Mouse (Mus musculus): ENCODE data around the gene Ppef1. TPM values are rescaled to one million over a fixed set of nuclear protein-coding genes. Genes with fewer than 3 reads are reported as not detected.

Gene Ppef1
- polyA plus RNA-seq, 1 experiment from 2014 or later = not detected

- Histone ChIP-seq H3K27ac (no peak overlapping the region), H3K36me3 (ENCODE audit: insufficient read depth, low read length) (no peaks in the 10 kb centered on the region), H3K9me3 (replicated peaks; ENCODE audit: low read length) (no peaks in the 10 kb centered on the region), H3K9ac (ENCODE audit: low read depth, low read length) (no peak overlapping the region), H3K4me3 (replicated peaks; ENCODE audit: low read depth, low read length) (no peak overlapping the region), H3K4me2 (ENCODE audit: low read length) (no peak overlapping the region), H3K27me3 (ENCODE audit: insufficient read depth, low read length) (no peaks in the 10 kb centered on the region), H3K4me1 (replicated peaks; ENCODE audit: insufficient read depth, low read length) (no peaks in the 10 kb centered on the region)
- WGBS = 81% methylated on average over 2 of the region's 2 CpGs
- ATAC-seq (replicated peaks; ENCODE audit: low FRiP score, low read depth) (no peak), DNase-seq (ENCODE audit: low spot score) (no peak)
- TF ChIP-seq CTCF (IDR thresholded peaks at IDR 0.05; ENCODE audit: low read depth) = no peak
Observed at GRCm38 (mm10) chrX:160690094-160690493, 45.5 kb downstream of the Ppef1 start.

- 92% methylated on average over 1 of the region's 1 CpGs for WGBS
- Histone ChIP-seq H3K9ac (ENCODE audit: low read depth, low read length) (no peak overlapping the region), H3K4me3 (replicated peaks; ENCODE audit: low read depth, low read length) (no peak overlapping the region), H3K36me3 (ENCODE audit: insufficient read depth, low read length) (no peaks in the 10 kb centered on the region), H3K4me1 (replicated peaks; ENCODE audit: insufficient read depth, low read length) (no peaks in the 10 kb centered on the region), H3K4me2 (ENCODE audit: low read length) (no peak overlapping the region), H3K27me3 (ENCODE audit: insufficient read depth, low read length) (no peaks in the 10 kb centered on the region), H3K27ac (no peak overlapping the region), H3K9me3 (replicated peaks; ENCODE audit: low read length) (no peaks in the 10 kb centered on the region)
- no peak for ATAC-seq (replicated peaks; ENCODE audit: low FRiP score, low read depth)
- DNase-seq (ENCODE audit: low spot score) = no peak
- no peak for TF ChIP-seq CTCF (IDR thresholded peaks at IDR 0.05; ENCODE audit: low read depth)
Observed at GRCm38 (mm10) chrX:160669992-160670391, 65.6 kb downstream of the Ppef1 start.

- no peak for TF ChIP-seq CTCF (IDR thresholded peaks at IDR 0.05; ENCODE audit: low read depth)
- H3K4me3 ChIP-seq (replicated peaks; ENCODE audit: low read depth, low read length) = no peak overlapping the region
- H3K27me3 ChIP-seq (ENCODE audit: insufficient read depth, low read length) = no peaks in the 10 kb centered on the region
- DNase-seq (ENCODE audit: low spot score) (no peak), ATAC-seq (replicated peaks; ENCODE audit: low FRiP score, low read depth) (no peak)
- H3K4me2 ChIP-seq (ENCODE audit: low read length) = no peak overlapping the region
- H3K9me3 ChIP-seq (replicated peaks; ENCODE audit: low read length) = no peaks in the 10 kb centered on the region
- H3K4me1 ChIP-seq (replicated peaks; ENCODE audit: insufficient read depth, low read length) = no peaks in the 10 kb centered on the region
- no peak overlapping the region for H3K9ac ChIP-seq (ENCODE audit: low read depth, low read length)
- no peak overlapping the region for H3K27ac ChIP-seq
- 50% methylated on average over 4 of the region's 4 CpGs for WGBS
- H3K36me3 ChIP-seq (ENCODE audit: insufficient read depth, low read length) = no peaks in the 10 kb centered on the region
Observed at GRCm38 (mm10) chrX:160610882-160611644, 124.5 kb downstream of the Ppef1 start.

- no peak for ATAC-seq (replicated peaks; ENCODE audit: low FRiP score, low read depth)
- no peak overlapping the region for H3K9ac ChIP-seq (ENCODE audit: low read depth, low read length)
- H3K4me3 ChIP-seq (replicated peaks; ENCODE audit: low read depth, low read length) = no peak overlapping the region
- no peak overlapping the region for H3K4me2 ChIP-seq (ENCODE audit: low read length)
- H3K4me1 ChIP-seq (replicated peaks; ENCODE audit: insufficient read depth, low read length) = no peaks in the 10 kb centered on the region
- no peak for DNase-seq (ENCODE audit: low spot score)
- no peaks in the 10 kb centered on the region for H3K36me3 ChIP-seq (ENCODE audit: insufficient read depth, low read length)
- TF ChIP-seq CTCF (IDR thresholded peaks at IDR 0.05; ENCODE audit: low read depth) = no peak
- H3K27me3 ChIP-seq (ENCODE audit: insufficient read depth, low read length) = no peaks in the 10 kb centered on the region
- WGBS = 70% methylated on average over 2 of the region's 2 CpGs
- no peak overlapping the region for H3K27ac ChIP-seq
- H3K9me3 ChIP-seq (replicated peaks; ENCODE audit: low read length) = no peaks in the 10 kb centered on the region
Observed at GRCm38 (mm10) chrX:160610482-160610881, 125.1 kb downstream of the Ppef1 start.

GRCm38 (mm10) chrX:160609849-160610248 is 125.7 kb downstream of the Ppef1 start:
- no peak overlapping the region for H3K9ac ChIP-seq (ENCODE audit: low read depth, low read length)
- H3K27ac ChIP-seq = no peak overlapping the region
- H3K36me3 ChIP-seq (ENCODE audit: insufficient read depth, low read length) = no peaks in the 10 kb centered on the region
- H3K4me3 ChIP-seq (replicated peaks; ENCODE audit: low read depth, low read length) = no peak overlapping the region
- WGBS = 38% methylated on average over 3 of the region's 3 CpGs
- no peaks in the 10 kb centered on the region for H3K9me3 ChIP-seq (replicated peaks; ENCODE audit: low read length)
- DNase-seq (ENCODE audit: low spot score) (peak; percentile 27), ATAC-seq (replicated peaks; ENCODE audit: low FRiP score, low read depth) (no peak)
- no peaks in the 10 kb centered on the region for H3K27me3 ChIP-seq (ENCODE audit: insufficient read depth, low read length)
- peak; percentile 65 for TF ChIP-seq CTCF (IDR thresholded peaks at IDR 0.05; ENCODE audit: low read depth)
- H3K4me1 ChIP-seq (replicated peaks; ENCODE audit: insufficient read depth, low read length) = no peaks in the 10 kb centered on the region
- no peak overlapping the region for H3K4me2 ChIP-seq (ENCODE audit: low read length)

GRCm38 (mm10) chrX:160603981-160604541 is 131.5 kb downstream of the Ppef1 start:
- DNase-seq (ENCODE audit: low spot score) (no peak), ATAC-seq (replicated peaks; ENCODE audit: low FRiP score, low read depth) (no peak)
- H3K4me1 ChIP-seq (replicated peaks; ENCODE audit: insufficient read depth, low read length) = no peaks in the 10 kb centered on the region
- H3K4me2 ChIP-seq (ENCODE audit: low read length) = no peak overlapping the region
- H3K36me3 ChIP-seq (ENCODE audit: insufficient read depth, low read length) = no peaks in the 10 kb centered on the region
- H3K27me3 ChIP-seq (ENCODE audit: insufficient read depth, low read length) = no peaks in the 10 kb centered on the region
- no peaks in the 10 kb centered on the region for H3K9me3 ChIP-seq (replicated peaks; ENCODE audit: low read length)
- no peak overlapping the region for H3K4me3 ChIP-seq (replicated peaks; ENCODE audit: low read depth, low read length)
- no peak overlapping the region for H3K9ac ChIP-seq (ENCODE audit: low read depth, low read length)
- 64% methylated on average over 6 of the region's 6 CpGs for WGBS
- TF ChIP-seq CTCF (IDR thresholded peaks at IDR 0.05; ENCODE audit: low read depth) = no peak
- H3K27ac ChIP-seq = no peak overlapping the region

Data from kidney, postnatal 0 days (tissue).